Mouse (Mus musculus) midbrain, embryonic 12.5 days (tissue): ENCODE measurements around the gene Rbbp6. TPM values are rescaled to one million over a fixed set of nuclear protein-coding genes. Genes with fewer than 3 reads are reported as not detected.

ENCODE experiments used
- ATAC-seq: fragments of 200-750 bp; cut with Nextera tagmentation; 2 replicates; pipeline ENCODE4 v1.8.0; 2017; ENCODE audit warnings: low read depth, moderate TSS enrichment, moderate library complexity; ENCODE audit not compliant: low FRiP score
- H3K27ac ChIP-seq: fragments of 300-500 bp; sonication (generic); replicated peaks from 2 replicates; pipeline ENCODE4 v1.5.1; 2016; ENCODE audit warnings: mild to moderate bottlenecking
- H3K27me3 ChIP-seq: fragments of 300-500 bp; sonication (generic); 2 replicates; pipeline ENCODE4 v1.6.1; 2016; ENCODE audit warnings: mild to moderate bottlenecking
- H3K36me3 ChIP-seq: fragments of 300-500 bp; sonication (generic); 2 replicates; pipeline ENCODE4 v1.6.1; 2016
- H3K4me1 ChIP-seq: fragments of 300-500 bp; sonication (generic); 2 replicates; pipeline ENCODE4 v1.6.1; 2016
- H3K4me2 ChIP-seq: fragments of 300-500 bp; sonication (generic); replicated peaks from 2 replicates; pipeline ENCODE4 v1.6.1; 2016; ENCODE audit warnings: mild to moderate bottlenecking, moderate library complexity
- H3K4me3 ChIP-seq: fragments of 300-500 bp; sonication (generic); 2 replicates; pipeline ENCODE4 v1.5.1; 2016; ENCODE audit warnings: mild to moderate bottlenecking
- H3K9ac ChIP-seq: fragments of 300-500 bp; sonication (generic); replicated peaks from 2 replicates; pipeline ENCODE4 v1.6.1; 2016; ENCODE audit warnings: mild to moderate bottlenecking, moderate library complexity
- H3K9me3 ChIP-seq: fragments of 300-500 bp; sonication (generic); 2 replicates; pipeline ENCODE4 v1.6.1; 2016; ENCODE audit warnings: mild to moderate bottlenecking
- WGBS: fragments of 180-500 bp; shearing (Covaris S2); methylation state at CpG from one replicate; pipeline ENCODE4 v1.1.7; 2016; 5-methylcytosine and 5-hydroxymethylcytosine counted together
- polyA plus RNA-seq: library from polyadenylated mRNA; unstranded; fragments of >200 nt; fragmentation: Nextera tagmentation; extraction: Ambion mirVana; gene quantifications from 2 replicates; pipeline ENCODE4 v1.2.1, GENCODE M21; 2016

Rbbp6 gene
- polyA plus RNA-seq, 1 experiment from 2014 or later, result 37.7 TPM

GRCm38 (mm10) chr7:122998189-122998588 lies 32.7 kb downstream of the Rbbp6 start:
- 88% methylated on average over 3 of the region's 3 CpGs for WGBS
- no peak for ATAC-seq
- Histone ChIP-seq H3K27me3 (no peaks in the 10 kb centered on the region), H3K27ac (no peak overlapping the region), H3K4me1 (no peaks in the 10 kb centered on the region), H3K36me3 (peaks cover 90% of the 10 kb centered on the region), H3K9me3 (no peaks in the 10 kb centered on the region), H3K9ac (no peak overlapping the region), H3K4me3 (no peak overlapping the region), H3K4me2 (no peak overlapping the region)

DNA sequence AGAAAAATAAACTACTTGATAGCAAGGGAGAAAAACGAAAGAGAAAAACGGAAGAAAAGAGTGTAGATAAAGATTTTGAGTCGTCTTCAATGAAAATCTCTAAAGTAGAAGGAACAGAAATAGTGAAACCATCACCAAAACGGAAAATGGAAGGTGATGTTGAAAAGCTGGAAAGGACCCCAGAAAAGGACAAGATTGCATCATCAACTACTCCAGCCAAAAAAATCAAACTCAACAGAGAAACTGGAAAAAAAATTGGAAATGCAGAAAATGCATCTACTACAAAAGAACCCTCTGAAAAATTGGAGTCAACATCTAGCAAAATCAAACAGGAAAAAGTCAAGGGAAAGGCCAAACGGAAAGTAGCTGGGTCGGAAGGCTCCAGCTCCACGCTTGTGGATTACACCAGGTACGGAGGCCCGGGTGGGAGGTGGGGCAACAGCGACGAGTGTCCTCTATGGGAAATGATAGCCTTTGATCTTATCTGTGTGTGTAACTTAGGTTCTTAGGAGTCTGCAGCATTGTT lies 34.4 kb downstream of the Rbbp6 start:
- H3K4me2 ChIP-seq, result no peak overlapping the region
- H3K9me3 ChIP-seq, result no peaks in the 10 kb centered on the region
- H3K36me3 ChIP-seq, result peaks cover 92% of the 10 kb centered on the region
- H3K27me3 ChIP-seq, result no peaks in the 10 kb centered on the region
- WGBS, result 93% methylated on average over 11 of the region's 11 CpGs
- H3K4me3 ChIP-seq, result no peak overlapping the region
- ATAC-seq, result no peak
- no peak overlapping the region for H3K9ac ChIP-seq
- H3K27ac ChIP-seq, result no peak overlapping the region
- H3K4me1 ChIP-seq, result no peaks in the 10 kb centered on the region

DNA sequence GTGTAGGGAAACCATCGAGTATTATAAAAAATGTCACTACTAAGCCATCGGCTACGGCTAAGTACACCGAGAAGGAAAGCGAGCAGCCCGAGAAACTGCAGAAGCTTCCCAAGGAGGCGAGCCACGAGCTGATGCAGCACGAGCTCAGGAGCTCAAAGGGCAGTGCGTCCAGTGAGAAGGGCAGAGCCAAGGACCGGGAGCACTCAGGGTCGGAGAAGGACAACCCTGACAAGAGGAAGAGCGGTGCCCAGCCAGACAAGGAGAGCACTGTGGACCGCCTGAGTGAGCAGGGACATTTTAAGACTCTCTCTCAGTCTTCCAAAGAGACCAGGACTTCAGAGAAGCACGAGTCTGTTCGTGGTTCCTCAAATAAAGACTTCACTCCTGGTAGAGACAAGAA lies 35.3 kb downstream of the Rbbp6 start:
- H3K4me2 ChIP-seq, result no peak overlapping the region
- H3K9me3 ChIP-seq, result no peaks in the 10 kb centered on the region
- H3K4me3 ChIP-seq, result no peak overlapping the region
- H3K36me3 ChIP-seq, result peaks cover 90% of the 10 kb centered on the region
- H3K9ac ChIP-seq, result no peak overlapping the region
- WGBS, result 94% methylated on average over 16 of the region's 16 CpGs
- no peak overlapping the region for H3K27ac ChIP-seq
- H3K27me3 ChIP-seq, result no peaks in the 10 kb centered on the region
- no peak for ATAC-seq
- no peaks in the 10 kb centered on the region for H3K4me1 ChIP-seq

DNA sequence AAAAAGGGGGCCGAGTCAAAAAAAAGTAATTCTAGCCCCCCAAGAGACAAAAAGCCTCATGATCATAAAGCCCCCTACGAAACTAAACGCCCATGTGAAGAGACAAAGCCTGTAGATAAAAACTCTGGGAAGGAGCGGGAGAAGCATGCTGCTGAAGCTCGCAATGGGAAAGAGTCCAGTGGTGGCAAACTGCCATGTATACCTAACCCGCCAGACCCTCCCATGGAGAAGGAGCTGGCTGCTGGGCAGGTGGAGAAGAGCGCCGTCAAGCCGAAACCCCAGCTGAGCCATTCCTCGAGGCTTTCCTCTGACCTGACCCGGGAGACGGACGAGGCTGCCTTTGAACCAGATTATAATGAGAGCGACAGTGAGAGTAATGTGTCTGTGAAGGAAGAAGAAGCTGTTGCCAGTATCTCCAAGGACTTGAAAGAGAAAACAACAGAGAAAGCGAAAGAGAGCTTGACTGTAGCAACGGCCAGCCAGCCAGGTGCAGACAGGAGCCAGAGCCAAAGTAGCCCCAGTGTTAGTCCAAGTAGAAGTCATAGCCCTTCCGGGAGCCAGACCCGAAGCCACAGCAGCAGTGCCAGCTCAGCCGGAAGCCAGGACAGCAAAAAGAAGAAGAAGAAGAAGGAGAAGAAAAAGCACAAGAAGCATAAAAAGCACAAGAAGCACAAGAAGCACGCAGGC lies 36.0 kb downstream of the Rbbp6 start:
- no peaks in the 10 kb centered on the region for H3K4me1 ChIP-seq
- no peak for ATAC-seq

GRCm38 (mm10) chr7:123002028-123002410 lies 36.5 kb downstream of the Rbbp6 start:
- peaks cover 78% of the 10 kb centered on the region for H3K36me3 ChIP-seq
- H3K4me3 ChIP-seq, result no peak overlapping the region
- H3K9ac ChIP-seq, result no peak overlapping the region
- 93% methylated on average over 6 of the region's 6 CpGs for WGBS
- H3K27me3 ChIP-seq, result no peaks in the 10 kb centered on the region
- no peak for ATAC-seq
- no peak overlapping the region for H3K4me2 ChIP-seq
- H3K27ac ChIP-seq, result no peak overlapping the region
- H3K9me3 ChIP-seq, result no peaks in the 10 kb centered on the region
- H3K4me1 ChIP-seq, result no peaks in the 10 kb centered on the region

More for the DNA sequence above, 36.0 kb downstream of the Rbbp6 start:
- Histone ChIP-seq H3K27ac (no peak overlapping the region), H3K27me3 (no peaks in the 10 kb centered on the region), H3K36me3 (peaks cover 83% of the 10 kb centered on the region), H3K4me2 (no peak overlapping the region), H3K9ac (no peak overlapping the region), H3K9me3 (no peaks in the 10 kb centered on the region), H3K4me3 (no peak overlapping the region)
- 94% methylated on average over 20 of the region's 20 CpGs for WGBS

- no peak overlapping the region for H3K4me3 ChIP-seq
- H3K36me3 ChIP-seq, result peaks cover 69% of the 10 kb centered on the region
- no peaks in the 10 kb centered on the region for H3K4me1 ChIP-seq
- no peaks in the 10 kb centered on the region for H3K27me3 ChIP-seq
- no peaks in the 10 kb centered on the region for H3K9me3 ChIP-seq
- H3K9ac ChIP-seq, result no peak overlapping the region
- no peak overlapping the region for H3K4me2 ChIP-seq
- 91% methylated on average over 4 of the region's 4 CpGs for WGBS
- no peak for ATAC-seq
- H3K27ac ChIP-seq, result no peak overlapping the region
Measured at GRCm38 (mm10) chr7:123003207-123003606, 37.7 kb downstream of the Rbbp6 start.

DNA sequence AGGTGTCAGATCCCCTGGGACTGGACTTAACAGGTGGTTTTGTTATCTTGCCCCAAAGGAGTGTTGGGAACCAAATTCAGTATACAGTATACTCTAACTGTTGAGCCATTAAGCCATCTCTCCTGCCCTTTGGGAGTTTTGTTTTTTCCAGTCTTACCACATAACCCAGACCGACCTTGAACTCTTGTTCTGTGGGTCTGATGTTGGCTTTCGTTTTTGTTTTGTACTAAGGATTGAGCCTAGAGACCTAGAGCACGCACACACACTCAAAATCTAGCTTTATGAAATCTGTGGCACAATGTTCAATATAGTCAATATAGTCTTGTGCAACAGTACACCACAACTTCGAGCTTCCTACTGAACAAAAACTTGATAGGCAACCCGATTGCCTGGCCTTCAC lies 39.0 kb downstream of the Rbbp6 start:
- ATAC-seq, result no peak
- Histone ChIP-seq H3K27ac (no peak overlapping the region), H3K27me3 (no peaks in the 10 kb centered on the region), H3K4me2 (no peak overlapping the region), H3K9ac (no peak overlapping the region), H3K4me3 (no peak overlapping the region), H3K9me3 (no peaks in the 10 kb centered on the region), H3K36me3 (peaks cover 57% of the 10 kb centered on the region), H3K4me1 (no peaks in the 10 kb centered on the region)
- 94% methylated on average over 5 of the region's 5 CpGs for WGBS

DNA sequence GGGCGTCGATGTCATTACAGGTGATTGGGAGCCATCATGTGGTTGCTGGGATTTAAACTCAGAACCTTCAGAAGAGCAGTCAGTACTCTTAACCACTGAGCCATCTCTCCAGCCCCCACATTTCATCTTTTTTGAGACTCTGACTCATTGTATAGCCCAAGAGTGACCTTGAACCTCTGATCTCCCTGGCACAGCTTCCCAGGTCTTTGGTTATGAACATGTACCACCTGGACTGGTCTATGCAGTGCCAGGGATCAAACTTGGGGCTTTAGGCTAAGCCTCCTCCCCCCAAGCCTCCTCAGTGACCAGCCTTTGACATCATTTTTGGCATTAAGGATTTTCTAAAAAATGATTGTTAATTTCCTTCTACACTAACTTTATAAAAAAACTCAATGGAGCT lies 40.8 kb downstream of the Rbbp6 start:
- no peak for ATAC-seq
- Histone ChIP-seq H3K4me3 (no peak overlapping the region), H3K27me3 (no peaks in the 10 kb centered on the region), H3K4me2 (no peak overlapping the region), H3K27ac (no peak overlapping the region), H3K4me1 (no peaks in the 10 kb centered on the region), H3K9me3 (no peaks in the 10 kb centered on the region), H3K9ac (no peak overlapping the region), H3K36me3 (peaks cover 40% of the 10 kb centered on the region)
- WGBS, result 75% methylated on average over 2 of the region's 2 CpGs

- no peak overlapping the region for H3K27ac ChIP-seq
- ATAC-seq, result no peak
- H3K27me3 ChIP-seq, result no peaks in the 10 kb centered on the region
- H3K4me3 ChIP-seq, result no peak overlapping the region
- no peaks in the 10 kb centered on the region for H3K4me1 ChIP-seq
- H3K9ac ChIP-seq, result no peak overlapping the region
- peaks cover 26% of the 10 kb centered on the region for H3K36me3 ChIP-seq
- 88% methylated on average over 4 of the region's 4 CpGs for WGBS
- no peaks in the 10 kb centered on the region for H3K9me3 ChIP-seq
- no peak overlapping the region for H3K4me2 ChIP-seq
Measured at GRCm38 (mm10) chr7:123007743-123008142, 42.3 kb downstream of the Rbbp6 start.

DNA sequence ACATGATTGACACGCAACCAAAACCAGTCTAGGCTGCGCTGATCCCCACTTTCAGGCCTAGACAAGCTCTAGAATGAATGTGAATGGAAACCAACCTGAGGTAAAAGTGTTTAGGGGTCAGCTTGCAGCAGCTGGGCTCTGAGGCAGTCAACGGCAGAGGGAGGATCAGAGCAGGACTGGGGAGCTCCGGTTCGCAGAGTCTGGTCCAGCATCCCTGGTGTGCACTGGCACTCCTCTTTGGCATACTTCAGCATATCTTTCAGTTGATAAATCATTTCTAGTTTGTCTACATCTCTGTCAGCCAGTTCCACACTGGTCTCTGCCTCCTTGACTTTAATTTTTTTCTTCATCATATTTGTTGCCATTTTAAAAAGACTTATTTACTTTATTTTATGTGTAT lies 48.0 kb downstream of the Rbbp6 start:
- H3K27me3 ChIP-seq, result no peaks in the 10 kb centered on the region
- no peak for ATAC-seq
- 0 out of 2 replicates have a peak, but pooled peaks cover 5% of the 10 kb centered on the region for H3K9me3 ChIP-seq
- H3K9ac ChIP-seq, result no peak overlapping the region
- H3K36me3 ChIP-seq, result no peaks in the 10 kb centered on the region
- H3K4me1 ChIP-seq, result no peaks in the 10 kb centered on the region
- WGBS, result 83% methylated on average over 5 of the region's 5 CpGs
- H3K4me2 ChIP-seq, result no peak overlapping the region
- H3K27ac ChIP-seq, result no peak overlapping the region
- no peak overlapping the region for H3K4me3 ChIP-seq

DNA sequence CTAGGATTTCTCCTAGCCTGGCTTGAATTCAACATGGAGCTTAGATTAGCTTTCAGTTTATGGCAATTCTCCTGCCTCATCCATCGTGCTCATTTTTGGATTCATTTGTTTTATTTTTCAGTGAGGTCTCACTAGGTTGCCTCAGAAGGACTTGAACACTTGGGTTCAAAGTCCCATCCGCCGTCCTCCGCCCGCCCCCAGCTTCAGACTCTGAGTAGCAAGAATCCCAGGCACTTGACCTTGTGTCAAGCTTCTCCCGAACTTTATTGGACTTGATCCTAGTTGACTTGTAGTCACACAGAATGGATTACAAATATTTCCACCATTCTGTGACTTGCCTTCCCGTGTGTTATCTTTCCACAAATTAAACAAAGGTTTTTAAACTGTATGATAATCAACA lies 49.2 kb downstream of the Rbbp6 start:
- 89% methylated on average over 7 of the region's 7 CpGs for WGBS
- Histone ChIP-seq H3K4me1 (no peaks in the 10 kb centered on the region), H3K27me3 (no peaks in the 10 kb centered on the region), H3K36me3 (no peaks in the 10 kb centered on the region), H3K4me2 (no peak overlapping the region), H3K4me3 (no peak overlapping the region), H3K27ac (no peak overlapping the region), H3K9me3 (0 out of 2 replicates have a peak, but pooled peaks cover 5% of the 10 kb centered on the region), H3K9ac (no peak overlapping the region)
- ATAC-seq, result no peak

DNA sequence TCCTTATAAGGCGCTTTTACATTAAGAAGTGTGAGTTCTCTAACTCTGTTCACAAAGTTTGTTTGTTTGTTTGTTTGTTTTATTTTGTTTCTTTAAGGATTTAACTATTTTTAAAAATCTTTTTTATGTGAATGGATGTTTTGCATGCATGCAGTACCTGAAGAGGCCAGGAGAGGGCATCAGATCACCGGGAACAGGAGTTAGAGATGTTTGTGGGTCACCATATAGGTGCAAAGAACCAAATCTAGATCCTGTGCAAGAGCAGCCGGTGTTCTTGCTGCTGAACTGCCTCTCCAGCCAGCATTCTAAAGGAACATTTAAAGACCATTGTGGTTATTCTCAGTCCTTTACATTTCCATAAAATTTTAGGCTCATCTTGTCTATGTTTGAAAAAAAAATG lies 52.1 kb downstream of the Rbbp6 start:
- H3K4me1 ChIP-seq, result no peaks in the 10 kb centered on the region
- WGBS, result 32% methylated on average over 3 of the region's 3 CpGs
- no peaks in the 10 kb centered on the region for H3K27me3 ChIP-seq
- no peak for ATAC-seq
- 0 out of 2 replicates have a peak, but pooled peaks cover 5% of the 10 kb centered on the region for H3K9me3 ChIP-seq
- no peak overlapping the region for H3K27ac ChIP-seq
- H3K4me3 ChIP-seq, result no peak overlapping the region
- no peaks in the 10 kb centered on the region for H3K36me3 ChIP-seq
- H3K4me2 ChIP-seq, result no peak overlapping the region
- no peak overlapping the region for H3K9ac ChIP-seq

- WGBS, result 63% methylated on average over 9 of the region's 9 CpGs
- H3K4me2 ChIP-seq, result no peak overlapping the region
- H3K4me3 ChIP-seq, result no peak overlapping the region
- ATAC-seq, result no peak
- no peaks in the 10 kb centered on the region for H3K9me3 ChIP-seq
- H3K9ac ChIP-seq, result no peak overlapping the region
- no peak overlapping the region for H3K27ac ChIP-seq
- H3K4me1 ChIP-seq, result peaks cover 6% of the 10 kb centered on the region
- H3K27me3 ChIP-seq, result no peaks in the 10 kb centered on the region
- H3K36me3 ChIP-seq, result no peaks in the 10 kb centered on the region
Measured at GRCm38 (mm10) chr7:123025123-123025522, 59.6 kb downstream of the Rbbp6 start.
